Mouse (Mus musculus): ENCODE results near the gene Sh3bgrl.
"Not testable (repeated sequence)": the region's sequence is repeated elsewhere in the genome, so short reads cannot be mapped to it uniquely, and the experiment has no call there.

Gene Sh3bgrl

DNA sequence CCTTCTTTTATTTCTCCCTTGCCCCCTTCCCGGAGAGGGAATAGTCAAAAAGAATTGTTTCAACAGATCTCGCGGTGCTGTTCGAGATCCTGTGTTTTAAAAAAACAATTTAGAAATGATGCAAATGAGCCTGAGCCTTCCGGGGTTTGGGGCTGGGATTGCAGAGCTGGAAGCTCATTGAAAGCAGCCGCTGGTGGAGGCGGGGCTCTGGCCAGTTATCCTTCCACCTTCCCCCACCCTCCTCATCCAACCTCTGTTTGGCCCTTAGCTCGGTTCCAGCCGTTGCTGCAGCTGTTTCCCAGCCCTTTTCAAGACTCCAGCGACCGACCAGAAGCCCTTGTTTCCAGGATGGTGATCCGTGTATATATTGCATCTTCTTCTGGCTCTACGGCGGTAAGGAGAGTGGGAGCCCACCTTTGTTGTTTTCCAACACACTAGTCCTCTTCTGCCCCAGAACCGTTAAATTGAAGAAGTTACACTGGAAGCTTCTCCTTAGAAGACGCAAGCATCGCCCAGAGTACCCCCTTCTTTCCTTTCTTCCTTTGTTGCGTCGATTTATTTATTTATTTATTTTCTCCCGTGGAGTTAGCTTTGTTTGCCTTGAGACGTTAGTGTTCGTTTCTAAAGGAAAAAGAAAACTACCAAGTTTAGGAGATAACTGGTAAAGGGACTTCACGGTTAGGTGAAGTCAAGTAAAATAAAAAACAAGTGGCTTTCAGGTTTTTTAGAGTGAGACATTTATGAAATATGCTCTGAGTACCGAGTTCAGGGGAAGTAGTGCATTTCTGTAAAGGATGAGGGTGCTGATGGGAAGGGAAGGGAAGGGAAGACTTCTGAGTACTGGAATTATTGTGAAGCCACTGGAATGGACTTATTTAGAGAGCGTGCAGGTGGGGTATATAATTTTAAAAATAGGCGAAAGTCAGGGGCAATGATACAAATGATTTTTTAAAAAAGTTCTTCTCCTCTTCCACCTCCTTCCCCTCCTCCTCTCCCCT lies at the start of gene Sh3bgrl:
Gene Sh3bgrl (plus strand): TSS at position 121 of the 998 bp plus-strand sequence.
- peak; percentile 70 for DNase-seq (ENCODE audit: low spot score)

DNA sequence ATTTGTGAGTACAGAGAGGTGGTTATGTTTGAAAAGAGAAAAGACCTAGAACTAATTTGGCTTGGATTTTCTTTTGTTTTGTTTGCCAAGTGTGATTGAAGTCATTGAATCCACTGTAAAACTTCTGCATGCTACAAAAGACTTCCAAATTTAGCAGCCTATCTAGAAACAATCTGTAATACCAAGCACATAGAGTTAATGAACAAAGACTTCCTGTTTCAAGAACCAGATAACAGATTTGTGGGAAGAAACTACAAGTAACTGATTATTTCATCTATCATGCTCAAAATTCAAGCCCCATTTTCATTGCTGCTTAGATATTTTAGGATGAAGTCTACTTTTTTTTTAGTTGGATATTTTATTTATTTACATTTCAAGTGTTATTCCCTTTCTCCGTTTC lies 47.4 kb upstream of the Sh3bgrl start:
- no peak for DNase-seq (ENCODE audit: low spot score)

DNA sequence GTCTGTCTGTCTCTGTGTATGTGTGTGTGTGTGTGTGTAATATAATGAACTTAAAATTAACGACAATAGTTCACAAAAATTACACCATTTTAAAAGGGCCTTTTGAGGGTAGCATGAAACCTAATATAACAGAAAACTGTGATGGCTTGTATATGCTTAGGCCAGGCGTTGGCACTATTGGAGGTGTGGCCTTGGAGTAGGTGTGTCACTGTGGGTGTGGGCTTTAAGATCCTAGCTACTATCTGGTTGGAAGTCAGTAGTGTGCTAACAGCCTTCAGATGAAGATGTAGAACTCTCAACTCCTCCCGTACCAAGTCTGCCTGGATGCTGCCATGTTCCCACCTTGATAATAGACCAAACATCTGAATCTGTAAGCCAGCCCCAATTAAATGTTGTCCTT lies 23.4 kb upstream of the Sh3bgrl start:
- no peak for DNase-seq (ENCODE audit: low spot score)

DNA sequence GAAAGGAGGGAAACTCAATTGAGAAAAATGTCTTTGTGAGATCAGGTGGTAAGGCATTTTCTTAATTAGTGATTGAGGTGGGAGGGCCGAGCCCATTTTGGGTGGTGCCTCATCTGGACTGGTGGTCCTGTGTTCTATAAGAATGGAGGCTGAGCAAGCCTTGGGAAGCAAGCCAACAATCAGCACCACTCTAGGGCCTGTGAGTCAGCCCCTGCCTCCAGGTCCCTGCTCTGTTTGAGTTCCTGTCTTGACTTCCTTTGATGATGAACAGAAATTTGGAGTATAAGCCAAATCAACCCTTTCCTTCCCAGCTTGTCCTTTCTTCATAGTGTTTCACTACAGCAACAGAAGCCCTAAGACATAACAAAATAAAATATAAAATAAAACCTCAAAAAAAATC lies 19.4 kb upstream of the Sh3bgrl start:
- DNase-seq (ENCODE audit: low spot score): no peak

DNA sequence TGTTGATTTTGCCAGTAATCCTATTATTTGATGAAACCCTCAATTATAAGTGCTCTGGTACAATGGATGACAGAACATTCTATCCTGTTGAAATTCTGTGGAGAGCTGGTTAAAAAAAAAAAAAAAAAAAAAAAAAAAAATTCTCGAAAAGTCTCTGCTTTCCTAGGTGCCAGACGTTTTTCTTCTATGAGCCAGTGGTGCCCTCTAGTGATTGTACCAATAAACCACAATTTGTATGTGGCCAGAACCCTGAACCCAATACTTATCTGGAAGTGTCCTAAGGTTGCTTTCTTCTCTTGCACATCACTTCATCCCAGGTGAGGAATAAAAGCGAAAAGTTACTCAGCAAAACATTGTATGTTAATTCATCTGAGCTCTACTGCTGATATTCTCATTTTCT lies 18.8 kb upstream of the Sh3bgrl start:
- no peak for DNase-seq (ENCODE audit: low spot score)

DNA sequence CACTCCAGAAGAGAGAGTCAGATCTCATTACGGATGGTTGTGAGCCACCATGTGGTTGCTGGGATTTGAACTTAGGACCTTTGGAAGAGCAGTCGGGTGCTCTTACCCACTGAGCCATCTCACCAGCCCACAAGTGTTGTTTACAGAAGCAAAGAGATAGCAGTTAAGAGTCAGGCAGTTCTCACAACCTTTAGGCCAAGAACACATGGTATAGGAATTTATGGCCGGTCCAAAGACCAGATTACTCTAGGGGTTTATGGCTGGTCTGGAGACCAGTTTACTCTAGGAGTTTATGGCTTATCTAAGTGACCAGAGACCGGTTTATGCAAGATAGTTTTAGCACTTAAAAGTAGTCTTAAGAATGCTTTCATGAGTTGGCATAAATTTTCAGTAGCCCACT lies 15.8 kb upstream of the Sh3bgrl start:
- not testable (repeated sequence) for DNase-seq (ENCODE audit: low spot score)

DNA sequence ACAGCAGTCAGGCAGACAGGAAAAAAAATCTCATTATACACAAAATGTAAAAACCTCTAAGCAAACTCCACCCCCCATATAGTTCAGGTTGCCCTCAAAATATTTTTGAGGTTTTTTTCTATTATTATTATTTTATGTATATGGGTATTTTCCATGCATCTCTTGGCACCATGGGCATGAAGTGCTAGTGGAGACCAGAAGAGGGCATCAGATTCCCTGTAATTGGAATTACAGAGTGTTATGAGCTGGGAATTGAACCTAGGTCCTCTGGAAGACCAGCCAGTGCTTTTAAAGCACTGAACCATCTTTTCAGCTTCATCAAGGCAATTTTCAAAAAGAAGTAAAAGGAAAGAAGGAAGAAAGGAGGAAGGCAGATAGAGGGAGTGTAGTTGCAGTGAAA lies 8.1 kb upstream of the Sh3bgrl start:
- no peak for DNase-seq (ENCODE audit: low spot score)

DNA sequence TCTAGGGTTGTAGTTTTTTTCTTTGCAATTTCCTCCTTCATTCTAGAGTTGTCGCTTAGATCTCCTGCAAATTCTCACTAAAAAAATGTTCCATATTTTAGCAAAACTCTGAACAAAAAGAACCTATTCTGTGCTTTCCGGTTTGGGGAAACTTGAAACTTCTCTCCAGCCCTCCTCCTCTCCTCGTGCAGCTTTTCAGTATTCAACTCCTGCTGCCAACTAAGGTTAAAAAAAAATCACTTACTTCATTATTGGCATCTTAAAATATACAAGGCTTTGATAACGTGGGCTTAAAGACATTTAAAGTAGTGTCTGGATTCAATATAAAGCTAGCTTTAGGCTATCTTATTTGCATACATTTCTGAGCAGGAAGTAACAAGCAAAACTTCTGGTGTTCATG lies 365 bp upstream of the Sh3bgrl start:
- no peak for DNase-seq (ENCODE audit: low spot score)

DNA sequence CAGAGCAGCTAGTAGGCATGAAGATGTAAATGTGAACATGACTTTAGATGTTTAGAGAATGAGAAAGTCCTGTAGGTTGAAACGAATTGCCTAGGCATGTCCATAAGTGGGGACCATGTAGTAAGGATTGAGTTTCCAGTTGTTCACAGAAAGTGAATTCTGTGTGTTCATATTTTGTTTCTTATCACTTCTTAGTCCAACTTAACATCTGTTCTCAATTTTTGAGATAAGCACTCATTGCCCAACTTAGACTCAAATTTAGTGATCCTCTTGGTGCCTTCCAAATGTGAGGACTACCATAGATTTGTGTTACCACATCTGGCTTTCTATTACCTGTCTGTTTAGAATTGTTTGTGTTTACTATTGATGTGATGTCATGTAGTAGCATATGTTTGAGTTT lies 3.3 kb downstream of the Sh3bgrl start:
- no peak for DNase-seq (ENCODE audit: low spot score)

DNA sequence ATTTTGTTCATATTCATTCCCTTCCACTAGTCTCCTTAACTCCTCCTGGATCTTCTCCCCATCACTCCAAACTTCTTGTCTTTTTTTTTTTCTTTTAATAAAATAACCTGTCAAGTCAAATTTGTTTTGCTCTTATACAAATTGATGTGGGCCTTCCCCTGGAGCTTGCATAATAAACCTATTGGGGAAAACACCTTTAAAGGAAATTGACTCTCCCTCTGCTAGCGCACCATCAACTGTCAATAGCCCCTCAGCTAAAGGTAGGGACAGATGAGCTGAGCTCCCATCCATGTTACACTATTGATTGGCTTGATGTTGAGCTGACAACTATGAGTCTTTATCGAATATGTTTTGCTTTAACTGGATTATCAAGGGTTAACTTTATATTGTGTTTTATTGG lies 5.3 kb downstream of the Sh3bgrl start:
- no peak for DNase-seq (ENCODE audit: low spot score)

DNA sequence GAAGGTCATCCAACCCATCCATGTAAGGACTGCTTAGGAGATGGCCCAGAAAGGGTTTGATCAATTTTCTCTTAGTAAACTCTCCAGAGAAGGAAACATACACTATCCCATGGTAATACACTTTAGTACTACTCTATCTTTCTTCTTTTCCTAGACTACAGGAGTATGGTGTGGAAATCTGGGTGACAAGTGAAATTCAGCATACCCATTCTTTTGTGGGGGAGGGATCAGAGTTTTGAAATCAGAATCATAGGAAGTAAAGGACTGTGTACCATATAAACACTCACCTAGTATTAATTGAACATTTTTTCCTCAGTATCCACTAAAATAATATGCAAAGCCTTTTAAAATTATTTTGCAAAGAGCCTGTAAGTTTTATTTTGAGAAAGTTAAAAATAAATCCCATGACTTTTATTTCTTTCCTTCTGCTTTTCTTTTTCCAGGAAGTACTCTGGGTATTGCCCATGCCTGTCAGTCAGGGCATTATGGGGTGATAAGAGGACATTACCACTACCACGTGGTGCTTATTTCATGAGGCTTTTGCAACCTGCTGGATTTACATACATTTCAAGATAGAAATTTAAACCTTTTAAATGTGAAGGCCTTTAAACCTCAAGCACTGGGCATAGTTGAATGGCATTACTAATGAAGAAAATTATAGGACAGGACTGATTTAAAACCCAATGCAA lies 13.1 kb downstream of the Sh3bgrl start:
- no peak for DNase-seq (ENCODE audit: low spot score)

DNA sequence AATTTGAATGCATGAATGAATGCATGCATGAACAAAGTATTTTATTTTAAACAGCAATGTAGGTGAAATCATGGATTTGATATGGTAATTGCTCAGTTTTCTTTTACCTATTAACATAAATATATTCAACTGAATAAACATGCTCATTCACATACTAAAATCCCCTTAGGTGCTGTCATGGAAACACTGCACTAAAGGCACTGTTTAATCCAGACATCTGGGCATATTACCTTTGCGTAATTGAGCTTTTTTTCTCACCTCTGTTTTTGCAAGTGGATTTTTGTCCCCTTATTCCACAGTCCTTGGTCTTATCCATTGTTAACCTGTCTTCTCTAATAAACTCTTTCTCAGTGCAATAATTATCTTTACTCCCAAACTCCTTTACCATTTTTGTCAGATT lies 17.7 kb downstream of the Sh3bgrl start:
- no peak for DNase-seq (ENCODE audit: low spot score)

DNA sequence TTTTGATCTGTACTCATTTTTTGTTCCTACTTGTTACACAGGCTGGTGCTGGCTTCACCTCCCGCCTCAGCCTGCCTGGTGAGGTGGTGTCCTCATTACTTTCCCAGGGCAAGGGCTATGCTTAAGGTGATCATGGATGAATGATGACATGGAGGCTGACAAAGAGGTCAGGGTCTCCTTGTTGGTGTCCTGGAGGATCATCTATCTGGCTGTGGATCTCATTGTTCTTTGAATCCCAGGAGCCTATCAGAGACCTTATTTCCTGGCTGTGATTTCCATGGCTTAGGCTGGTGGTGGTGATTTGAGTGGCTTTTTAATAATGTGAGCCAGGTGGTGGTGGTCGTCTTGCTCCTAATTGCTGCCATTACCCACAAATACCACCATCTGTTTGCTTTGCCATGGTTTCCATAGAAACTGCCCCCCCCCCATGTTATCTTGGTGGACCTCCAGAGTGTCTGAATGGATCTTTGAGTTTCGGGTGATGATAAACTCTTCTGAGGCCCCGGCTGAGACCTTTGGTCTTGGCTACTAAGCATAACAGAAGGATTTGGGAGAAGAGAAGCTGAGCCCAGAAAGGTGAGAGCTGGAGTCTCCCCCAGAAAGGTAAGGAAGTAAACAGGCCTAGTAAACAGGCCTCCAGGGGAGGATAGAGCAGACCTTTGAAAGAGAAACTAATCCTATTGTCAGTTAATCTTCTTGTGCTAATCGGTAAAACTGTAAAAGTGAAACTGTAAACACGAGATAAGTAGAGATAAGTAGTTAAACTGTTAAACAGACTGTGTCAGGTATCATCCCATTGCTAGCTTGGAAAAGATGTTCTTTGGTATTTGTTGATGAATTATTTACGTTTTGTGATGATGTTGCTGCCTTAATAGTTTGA lies 18.5 kb downstream of the Sh3bgrl start:
- DNase-seq (ENCODE audit: low spot score): no peak

DNA sequence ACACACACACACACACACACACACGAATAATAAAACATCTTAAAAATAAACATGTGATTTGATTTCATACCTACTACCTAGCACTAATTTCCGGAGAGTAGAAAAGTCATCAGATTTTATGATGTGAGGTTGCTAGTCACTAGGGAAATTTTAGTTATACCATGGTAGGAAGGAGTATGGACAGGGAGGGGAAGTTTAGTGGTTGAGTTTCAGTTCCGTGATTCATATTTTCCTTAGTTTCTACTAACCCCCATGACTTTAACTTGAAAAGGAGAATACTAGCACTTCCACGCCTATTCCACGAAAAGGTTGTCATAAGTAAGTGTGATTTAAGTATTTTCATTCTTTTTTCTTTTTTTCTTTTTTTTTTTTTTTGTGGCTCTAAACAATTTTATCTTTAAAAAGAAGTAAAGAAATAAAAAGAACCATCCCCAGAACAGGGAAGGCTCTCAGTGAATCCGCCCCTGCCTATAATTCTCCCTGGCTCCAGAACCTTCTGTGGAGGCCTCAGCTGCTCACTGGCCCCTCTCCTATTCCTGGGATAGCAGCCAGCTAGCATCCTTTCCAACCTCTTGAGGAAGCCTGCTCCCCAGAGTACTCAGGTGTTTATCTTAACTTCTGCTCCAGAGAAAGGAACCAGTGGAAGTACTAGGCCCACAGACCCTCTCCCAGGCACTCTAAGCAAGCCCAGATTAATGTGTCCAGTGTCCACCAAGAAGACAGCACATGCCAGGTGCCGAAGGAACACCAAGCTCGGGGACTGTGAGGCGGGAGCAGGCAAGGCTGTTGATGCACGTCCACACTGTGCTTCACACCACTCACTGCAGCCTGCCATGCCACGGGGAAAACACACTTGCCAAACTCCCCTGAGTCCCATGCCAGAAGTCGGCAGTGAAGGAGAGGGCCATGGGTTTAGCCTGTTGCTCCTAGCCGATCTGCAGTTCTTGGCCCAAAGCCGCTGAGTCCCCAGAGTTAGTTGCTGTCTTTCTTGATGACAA lies 25.0 kb downstream of the Sh3bgrl start:
- no peak for DNase-seq (ENCODE audit: low spot score)

DNA sequence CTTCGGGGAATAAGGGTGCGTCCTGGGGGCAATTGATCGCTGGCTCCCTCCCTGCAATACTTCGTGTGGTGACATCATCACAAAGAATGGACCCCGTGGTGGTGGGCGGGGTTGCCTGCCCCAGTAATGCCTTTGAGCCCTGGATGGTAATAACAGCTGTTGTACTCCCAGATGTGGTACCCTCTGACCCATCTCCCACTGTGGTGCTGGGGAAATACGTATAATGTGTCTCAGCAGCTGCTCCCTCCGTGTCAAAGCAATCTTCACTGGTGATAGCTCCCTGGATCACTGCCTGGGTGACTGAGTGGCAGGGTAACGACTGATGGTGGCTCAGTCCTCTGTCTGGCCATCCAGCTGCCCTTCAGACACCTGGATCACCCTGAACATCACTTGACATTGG lies 26.0 kb downstream of the Sh3bgrl start:
- no peak for DNase-seq (ENCODE audit: low spot score)

DNA sequence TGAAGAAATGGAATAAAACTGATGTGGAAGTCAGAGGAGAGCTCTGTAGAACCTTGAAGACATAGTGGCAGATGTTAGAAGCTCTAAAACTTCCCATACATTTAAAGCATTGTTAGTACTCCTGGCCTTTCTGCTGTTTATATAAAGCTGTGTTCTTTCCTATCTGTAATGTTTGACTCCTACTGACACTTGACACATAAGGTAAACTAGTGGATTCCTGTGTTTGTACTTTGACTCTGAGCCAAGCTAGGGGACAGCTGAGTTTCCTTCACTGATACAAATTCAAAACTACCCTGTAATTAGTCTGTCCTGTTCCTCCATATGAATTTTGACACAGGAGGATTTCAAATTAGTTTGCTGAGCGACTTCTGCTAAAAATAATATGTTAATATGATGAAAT lies 27.5 kb downstream of the Sh3bgrl start:
- no peak for DNase-seq (ENCODE audit: low spot score)

DNA sequence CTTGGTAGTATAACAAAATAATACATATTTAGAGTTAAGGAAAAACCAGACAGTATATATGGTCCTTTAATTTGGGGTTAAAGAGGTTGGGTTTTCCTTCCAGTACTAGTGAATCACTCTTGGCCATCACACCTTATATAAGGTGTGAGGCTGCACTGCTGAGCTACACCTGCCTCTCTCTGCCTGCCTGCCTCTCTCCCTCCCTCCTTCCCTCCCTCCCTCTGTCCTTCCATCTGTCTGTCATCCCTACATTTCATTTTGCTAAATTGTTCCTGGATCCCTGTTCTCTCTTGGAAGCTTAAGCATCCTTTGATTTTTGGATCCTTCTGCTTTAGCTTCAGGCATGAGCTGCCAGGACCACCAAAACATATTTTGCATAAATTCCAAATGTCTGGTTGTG lies 28.6 kb downstream of the Sh3bgrl start:
- DNase-seq (ENCODE audit: low spot score): no peak

DNA sequence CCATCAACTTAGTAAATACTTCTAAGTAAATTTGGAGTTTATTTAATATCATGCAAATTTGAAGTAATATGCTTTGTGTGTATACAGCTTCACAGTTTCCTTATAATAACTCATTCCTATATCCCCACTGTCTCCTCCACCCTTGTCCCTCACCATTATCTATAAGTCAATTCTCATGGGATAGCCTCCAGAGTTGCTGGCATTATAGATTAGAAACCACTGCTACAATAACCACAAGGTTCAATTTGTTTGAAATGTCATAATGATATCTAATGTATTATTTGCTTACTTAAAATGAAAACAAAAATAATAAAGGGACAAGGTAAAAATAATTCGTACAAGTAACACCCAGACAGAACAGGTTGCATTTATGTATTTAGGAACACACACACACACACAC lies 31.7 kb downstream of the Sh3bgrl start:
- no peak for DNase-seq (ENCODE audit: low spot score)

DNA sequence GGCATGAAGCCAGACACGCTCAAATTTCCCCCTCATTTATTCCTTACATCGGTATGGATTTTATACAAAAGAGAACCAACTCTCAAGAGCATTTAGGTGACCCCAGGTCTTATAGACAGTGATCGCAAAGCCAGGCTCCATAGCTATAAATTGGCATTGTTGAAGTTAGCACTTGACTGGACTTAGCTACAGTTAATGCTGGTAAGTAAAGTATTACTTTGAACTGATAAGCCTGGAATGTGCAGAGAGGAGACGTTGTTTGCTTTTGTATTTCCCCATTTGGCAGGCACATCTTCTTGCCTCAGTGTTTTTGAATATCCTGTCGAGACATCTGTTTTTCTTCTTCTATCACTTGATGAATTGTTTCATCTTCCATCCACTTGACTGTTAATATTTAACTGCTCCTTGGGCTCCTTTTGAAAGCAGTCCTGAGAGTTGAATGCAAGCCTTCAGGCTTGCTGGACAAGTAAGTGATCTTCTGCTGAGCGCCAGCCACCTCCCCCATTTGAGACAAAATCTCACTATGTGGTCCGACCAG lies 32.5 kb downstream of the Sh3bgrl start:
- DNase-seq (ENCODE audit: low spot score): no peak

DNA sequence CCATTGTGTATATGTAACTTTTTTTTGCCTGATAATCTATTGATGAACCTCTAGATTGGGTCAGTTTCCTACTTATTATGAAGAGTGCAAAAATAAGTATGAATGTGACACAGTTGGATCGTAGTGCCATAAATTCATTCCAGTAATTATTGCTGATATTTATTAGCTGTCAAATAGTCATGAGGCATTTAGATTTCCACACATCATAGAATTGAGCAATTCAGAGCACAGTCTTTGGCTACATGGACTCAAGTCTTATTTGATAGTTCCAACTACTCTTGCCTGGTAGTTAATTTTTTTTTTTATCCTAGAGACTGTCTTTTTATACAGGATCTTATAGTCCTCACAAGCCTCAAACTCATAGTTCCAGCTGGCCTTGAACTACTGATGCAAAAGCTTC lies 34.9 kb downstream of the Sh3bgrl start:
- DNase-seq (ENCODE audit: low spot score): no peak

DNA sequence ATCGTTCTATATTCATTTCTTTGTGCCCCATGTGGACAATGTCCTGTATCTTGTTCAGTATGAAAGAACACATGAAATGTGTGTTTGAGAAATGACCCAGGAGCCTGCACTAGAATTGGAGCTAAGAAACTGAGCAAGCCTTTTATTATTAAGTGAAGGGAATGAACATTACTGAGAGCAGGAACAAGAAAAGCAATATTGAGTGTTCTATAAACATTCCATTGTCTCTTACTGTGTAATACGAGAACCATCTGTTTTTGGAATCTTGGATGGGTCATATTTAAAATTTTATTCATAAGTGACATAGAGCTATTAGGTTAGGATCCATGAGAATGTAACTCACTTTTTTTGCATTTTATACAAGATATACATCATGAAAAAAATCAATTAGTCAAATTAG lies 36.7 kb downstream of the Sh3bgrl start:
- DNase-seq (ENCODE audit: low spot score): no peak
